Mouse (Mus musculus): ENCODE measurements around the gene Sbno1. TPM values are rescaled to one million over a fixed set of nuclear protein-coding genes. Genes with fewer than 3 reads are reported as not detected.
A peak's percentile ranks its signal among the peaks of the same experiment; 100 is the strongest.

The Sbno1 gene
- polyA plus RNA-seq, 1 experiment from 2014 or later: 30.6 TPM

DNA sequence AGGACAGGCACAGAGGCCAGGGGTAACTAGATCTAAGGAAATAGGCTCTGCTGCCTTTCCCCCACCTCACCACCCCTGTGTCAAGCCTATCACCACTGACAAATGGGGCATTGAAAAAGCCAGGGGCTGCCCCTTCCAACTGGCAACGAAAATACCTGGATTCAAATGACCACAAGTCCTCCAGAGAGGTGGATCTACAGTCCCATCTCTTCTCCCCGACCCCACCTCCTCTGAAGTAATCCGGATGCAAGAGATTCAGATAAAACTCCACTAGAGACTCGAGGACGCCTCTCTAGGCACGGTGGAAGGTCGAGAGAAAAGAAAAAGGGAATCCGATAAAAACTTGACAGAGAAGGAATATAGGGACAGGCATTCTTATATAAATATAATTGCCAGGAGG is 99.0 kb downstream of the Sbno1 start:
- no peak for TF ChIP-seq CTCF (IDR thresholded peaks at IDR 0.05; ENCODE audit: low read depth)
- TF ChIP-seq EP300 (IDR thresholded peaks at IDR 0.05; ENCODE audit: low read depth): no peak
- peak overlapping the region; percentile 68 for H3K4me3 ChIP-seq (ENCODE audit: low read depth, low read length)
- peak overlapping the region; percentile 70 for H3K9ac ChIP-seq (replicated peaks)
- no peaks in the 10 kb centered on the region for H3K27me3 ChIP-seq (ENCODE audit: insufficient read depth, low read length)
- peaks cover 14% of the 10 kb centered on the region for H3K4me1 ChIP-seq (ENCODE audit: insufficient read depth)
- ATAC-seq (no peak), DNase-seq (no peak)
- H3K36me3 ChIP-seq (replicated peaks; ENCODE audit: insufficient read depth, low read length): no peaks in the 10 kb centered on the region
- 8% methylated on average over 8 of the region's 8 CpGs for WGBS (ENCODE audit: insufficient replicate concordance)
- peak overlapping the region; percentile 89 for H3K4me2 ChIP-seq (ENCODE audit: low read depth, low read length)
- H3K27ac ChIP-seq (ENCODE audit: low read depth): peak overlapping the region; percentile 96
- no peaks in the 10 kb centered on the region for H3K9me3 ChIP-seq (ENCODE audit: low read length)

Small RNA genes within 50 kb of the gene (microRNA-seq; reads per million reads assigned to microRNA genes)
- not detected for gene Gm27486

Other genes with a start within 250 kb of the Sbno1 start
- gene Pitpnm2, start 176.2 kb downstream of the Sbno1 start, polyA plus RNA-seq (2015; fragmentation: Nextera tagmentation; extraction: Ambion mirVana): 2.1 and 2.4 TPM in 2 replicates
- gene Mphosph9, start 98.0 kb downstream of the Sbno1 start, polyA plus RNA-seq (2015; fragmentation: Nextera tagmentation; extraction: Ambion mirVana): 2.6 and 3.0 TPM in 2 replicates
- 4.5 and 4.9 TPM in 2 replicates for gene 2810006K23Rik, start 97.9 kb downstream of the Sbno1 start, polyA plus RNA-seq (2015; fragmentation: Nextera tagmentation; extraction: Ambion mirVana)
- gene Cdk2ap1, start 62.9 kb downstream of the Sbno1 start, polyA plus RNA-seq (2015; fragmentation: Nextera tagmentation; extraction: Ambion mirVana): 31.7 and 44.7 TPM in 2 replicates
- gene Kmt5a, start 13.9 kb upstream of the Sbno1 start, polyA plus RNA-seq (2015; fragmentation: Nextera tagmentation; extraction: Ambion mirVana): 26.7 and 30.6 TPM in 2 replicates
- 10.3 and 11.0 TPM in 2 replicates for gene Rilpl2, start 52.4 kb upstream of the Sbno1 start, polyA plus RNA-seq (2015; fragmentation: Nextera tagmentation; extraction: Ambion mirVana)
- 5.9 and 6.5 TPM in 2 replicates for gene Snrnp35, start 57.1 kb upstream of the Sbno1 start, polyA plus RNA-seq (2015; fragmentation: Nextera tagmentation; extraction: Ambion mirVana)
- 2.4 and 3.3 TPM in 2 replicates for gene Rilpl1, start 105.4 kb upstream of the Sbno1 start, polyA plus RNA-seq (2015; fragmentation: Nextera tagmentation; extraction: Ambion mirVana)
- 253 and 267 TPM in 2 replicates for gene Tmed2, start 114.7 kb upstream of the Sbno1 start, polyA plus RNA-seq (2015; fragmentation: Nextera tagmentation; extraction: Ambion mirVana)
- 3.6 and 3.7 TPM in 2 replicates for gene Ddx55, start 126.9 kb upstream of the Sbno1 start, polyA plus RNA-seq (2015; fragmentation: Nextera tagmentation; extraction: Ambion mirVana)
- 26.3 and 30.7 TPM in 2 replicates for gene Eif2b1, start 153.1 kb upstream of the Sbno1 start, polyA plus RNA-seq (2015; fragmentation: Nextera tagmentation; extraction: Ambion mirVana)
- 13.2 and 14.7 TPM in 2 replicates for gene Gtf2h3, start 153.1 kb upstream of the Sbno1 start, polyA plus RNA-seq (2015; fragmentation: Nextera tagmentation; extraction: Ambion mirVana)
- 9.6 and 12.4 TPM in 2 replicates for gene Atp6v0a2, start 202.6 kb upstream of the Sbno1 start, polyA plus RNA-seq (2015; fragmentation: Nextera tagmentation; extraction: Ambion mirVana)

Measured in liver, postnatal 0 days (tissue).